Mouse (Mus musculus) kidney, postnatal 36 days (tissue): ENCODE measurements around the gene Syn2.

Experiments used
- DNase-seq, 2 experiments: peaks; one replicate each; pipeline ENCODE4 v3.0.0; 2021 to 2022; ENCODE audit warnings: mixed read lengths in 2 of 2

Gene Syn2

GRCm38 (mm10) chr6:115251531-115251985 lies 116.9 kb downstream of the Syn2 start:
- DNase-seq: peak in 1 of 2 experiments; percentile 12

- DNase-seq: no peak
Observed at GRCm38 (mm10) chr6:115252099-115252873, 117.6 kb downstream of the Syn2 start, which contains the start of gene Timp4. Gene Timp4 (minus strand): TSS chr6:115252205.

GRCm38 (mm10) chr6:115255171-115255570 lies 120.5 kb downstream of the Syn2 start:
- DNase-seq: no peak

DNA sequence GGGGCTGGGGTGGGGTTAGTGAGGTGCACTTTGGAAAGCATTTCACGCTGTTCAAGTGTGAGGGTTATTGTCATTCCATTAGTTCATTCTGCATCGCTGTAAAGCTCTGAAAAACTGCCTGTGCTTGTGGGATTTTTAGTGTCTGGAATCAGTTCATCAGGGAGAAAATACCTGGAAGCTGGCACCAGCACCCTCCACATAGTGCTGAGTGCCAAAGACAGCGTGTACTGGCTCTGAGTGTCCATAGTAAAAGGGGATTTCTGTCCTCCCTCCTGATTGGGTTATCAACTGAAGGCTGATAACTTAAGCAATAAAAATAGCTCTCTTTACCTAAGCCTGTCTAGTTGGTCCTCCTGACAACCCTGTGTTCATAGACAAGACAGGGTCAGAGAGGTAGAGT lies 125.8 kb downstream of the Syn2 start:
- DNase-seq: no peak

DNA sequence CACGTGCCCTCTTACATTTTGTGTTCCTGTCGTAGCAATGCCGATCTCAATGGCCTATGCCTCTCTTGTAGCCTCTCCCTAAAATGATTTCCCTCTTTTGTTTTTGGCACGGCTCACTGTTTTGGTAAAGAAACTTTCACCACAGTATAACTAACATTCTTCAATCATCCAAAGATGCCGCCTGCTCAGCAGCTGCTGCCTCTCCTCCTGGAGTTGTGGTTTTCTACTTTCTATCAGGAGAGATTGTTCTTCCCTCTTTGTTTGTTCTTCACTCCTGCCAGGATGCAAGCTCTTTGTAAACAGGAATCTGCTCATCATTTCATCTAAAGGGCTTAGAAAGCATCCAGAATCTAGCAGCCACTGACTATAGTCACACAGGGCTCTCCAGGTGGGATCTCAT lies 132.1 kb downstream of the Syn2 start:
- no peak for DNase-seq

GRCm38 (mm10) chr6:115267916-115268315 lies 133.2 kb downstream of the Syn2 start:
- DNase-seq: peak; percentile 73 to 89

DNA sequence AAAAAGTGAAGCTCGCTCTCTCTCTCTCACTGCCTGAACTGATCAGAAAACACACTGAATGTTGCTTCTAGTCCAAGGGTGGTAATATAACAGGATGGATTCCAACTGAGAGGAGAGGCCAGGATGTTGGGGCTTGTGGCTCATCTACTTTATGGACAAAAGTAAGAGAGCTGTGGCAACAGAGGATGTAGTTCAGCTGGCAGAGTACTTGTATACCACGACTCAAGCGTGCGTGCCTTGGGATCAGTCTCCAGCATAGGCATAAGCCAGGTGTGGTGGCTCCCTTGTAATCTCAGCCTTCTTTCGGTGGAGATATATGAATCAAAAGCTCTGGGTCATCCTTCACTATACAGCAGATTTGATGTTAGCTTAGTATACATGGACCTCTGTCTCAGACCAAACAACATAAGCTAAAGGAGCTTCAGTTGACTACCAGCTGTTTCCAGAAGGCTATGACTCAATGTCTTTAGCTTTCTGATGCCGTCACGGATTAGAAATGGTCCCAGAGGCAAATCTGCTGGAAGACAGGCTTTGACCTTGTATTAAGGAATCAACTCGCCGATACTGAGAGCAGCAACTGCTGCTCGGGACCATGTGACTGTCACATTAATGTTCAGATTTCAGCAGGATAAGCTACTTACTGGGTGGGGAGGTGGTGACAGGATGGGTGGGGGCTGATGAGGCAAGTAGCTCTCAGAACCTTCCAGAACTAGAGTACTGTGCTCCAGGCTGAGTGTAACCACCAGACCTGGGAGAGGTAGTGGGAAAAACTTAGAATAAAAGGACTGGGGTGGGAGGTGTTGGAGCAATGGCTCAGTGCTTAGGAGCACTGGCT lies 134.1 kb downstream of the Syn2 start:
- DNase-seq: no peak

DNA sequence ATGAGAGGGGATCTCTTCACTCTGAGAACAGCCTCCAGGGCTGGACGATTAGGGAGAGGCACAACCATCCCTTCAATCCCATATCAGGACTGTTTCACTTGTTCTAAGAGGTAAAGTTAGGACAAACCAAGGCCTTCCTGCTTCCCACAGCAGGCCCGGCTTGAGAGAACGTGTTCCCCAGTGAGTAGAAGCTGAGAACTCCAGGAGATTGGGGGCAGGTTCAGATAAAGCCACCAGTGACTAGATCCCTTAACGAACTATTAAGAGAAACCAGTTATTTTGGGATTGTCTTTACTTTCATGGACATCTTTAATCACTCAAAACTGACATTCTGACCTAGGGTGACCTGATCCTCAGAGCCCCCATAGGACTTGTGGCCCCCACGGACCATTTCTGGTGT lies 134.9 kb downstream of the Syn2 start:
- no peak for DNase-seq

DNA sequence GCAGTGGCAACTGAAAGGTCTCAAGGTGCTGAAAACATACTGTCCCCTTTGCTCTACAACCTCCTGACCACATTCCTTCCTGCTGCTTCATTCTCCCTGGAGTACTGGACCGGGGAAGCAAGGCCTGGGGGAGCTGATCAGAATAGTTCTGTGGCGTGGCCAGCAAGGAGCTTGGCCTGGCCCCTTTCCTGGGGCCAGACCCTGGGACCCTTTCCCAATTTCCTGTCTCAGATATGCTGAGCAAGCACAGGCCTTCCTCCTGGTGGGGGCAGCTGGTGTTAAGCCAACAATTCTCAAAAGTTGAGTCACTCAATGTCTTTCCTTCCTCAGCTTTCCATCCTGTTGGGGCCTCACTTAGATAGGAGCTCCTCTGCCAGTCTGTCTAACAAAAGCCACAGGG lies 135.4 kb downstream of the Syn2 start:
- DNase-seq: no peak

GRCm38 (mm10) chr6:115271326-115271725 lies 136.6 kb downstream of the Syn2 start:
- DNase-seq: no peak

GRCm38 (mm10) chr6:115271866-115272271 lies 137.2 kb downstream of the Syn2 start:
- DNase-seq: peak; percentile 54 to 73

GRCm38 (mm10) chr6:115273346-115273745 lies 138.6 kb downstream of the Syn2 start:
- DNase-seq: no peak

- DNase-seq: no peak
Observed at GRCm38 (mm10) chr6:115274705-115275104, 140.0 kb downstream of the Syn2 start.

DNA sequence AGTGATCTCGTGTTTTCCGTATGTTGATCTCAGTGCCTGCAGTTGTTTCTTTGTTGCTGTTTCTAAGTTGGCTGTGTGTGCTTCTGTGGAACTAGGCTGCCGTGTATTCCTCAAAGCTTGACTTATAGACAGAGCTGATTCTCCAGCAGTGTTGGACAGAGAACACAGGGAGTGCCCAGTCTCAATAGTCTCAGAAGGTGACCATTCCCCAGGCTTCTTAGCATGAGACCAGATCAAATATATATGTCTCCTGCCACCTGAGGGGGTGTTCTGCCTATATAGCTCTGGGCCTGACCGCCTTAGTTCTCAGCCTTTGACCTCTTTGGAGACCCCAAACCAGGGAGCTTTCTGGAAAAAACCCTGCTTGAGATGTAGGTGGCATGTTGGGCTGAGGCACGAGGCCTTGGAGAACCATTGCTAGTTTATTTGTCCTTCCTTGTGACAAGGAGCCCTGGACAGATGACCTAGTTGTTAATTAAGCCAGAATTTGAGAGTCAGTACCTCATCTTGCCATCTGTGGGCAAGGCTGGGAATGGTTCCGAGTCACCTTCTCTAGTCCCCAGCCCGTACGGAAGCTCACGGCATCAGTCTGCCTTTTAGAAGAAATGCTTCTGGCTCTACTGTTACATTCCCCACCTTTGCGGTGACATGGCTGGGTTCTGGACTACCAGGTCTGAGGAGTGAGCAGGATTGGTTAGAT lies 140.6 kb downstream of the Syn2 start:
- no peak for DNase-seq

- DNase-seq: no peak
Observed at GRCm38 (mm10) chr6:115278086-115278485, 143.4 kb downstream of the Syn2 start.

DNA sequence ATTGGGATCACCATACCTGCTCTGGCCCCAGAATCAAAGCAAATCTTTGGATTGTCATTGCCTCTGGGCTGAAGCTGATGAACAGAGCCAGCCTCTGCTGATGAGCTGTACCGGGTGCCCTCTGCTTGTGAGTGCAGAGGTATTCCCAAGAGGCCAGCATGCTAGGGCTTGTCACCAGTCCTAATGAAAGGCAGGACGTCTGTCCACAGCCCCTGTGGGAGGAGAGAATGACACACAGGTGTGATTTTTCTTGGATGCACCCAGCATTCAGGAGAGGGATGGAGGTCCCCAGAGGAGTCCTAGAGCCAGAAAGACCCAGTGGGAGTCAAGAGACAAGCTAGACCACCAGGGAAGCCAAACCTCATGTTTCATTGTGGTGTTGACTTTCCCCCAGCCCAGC lies 144.9 kb downstream of the Syn2 start:
- no peak for DNase-seq

- no peak for DNase-seq
Observed at GRCm38 (mm10) chr6:115284153-115284552, 149.5 kb downstream of the Syn2 start.

GRCm38 (mm10) chr6:115286441-115286840 lies 151.7 kb downstream of the Syn2 start:
- DNase-seq: no peak

DNA sequence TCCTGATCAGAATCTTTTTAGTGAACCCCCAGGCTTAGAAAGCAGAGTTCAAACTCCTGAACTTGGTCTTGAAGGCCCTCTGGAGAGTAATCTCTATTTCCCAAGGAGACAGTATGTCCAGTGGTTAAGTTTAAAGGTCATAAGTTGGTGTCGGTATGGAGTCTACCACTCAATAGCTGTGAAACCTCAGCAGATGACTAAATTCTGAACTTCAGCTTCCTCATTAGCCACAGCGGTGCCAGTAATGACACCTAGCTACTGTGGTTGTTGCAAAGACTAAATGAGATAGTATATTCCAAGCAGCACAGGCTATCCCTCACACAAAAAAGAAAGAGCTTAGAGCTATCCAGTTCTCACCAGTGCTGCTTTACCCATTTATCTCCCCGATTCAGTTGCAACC lies 153.5 kb downstream of the Syn2 start:
- no peak for DNase-seq

DNA sequence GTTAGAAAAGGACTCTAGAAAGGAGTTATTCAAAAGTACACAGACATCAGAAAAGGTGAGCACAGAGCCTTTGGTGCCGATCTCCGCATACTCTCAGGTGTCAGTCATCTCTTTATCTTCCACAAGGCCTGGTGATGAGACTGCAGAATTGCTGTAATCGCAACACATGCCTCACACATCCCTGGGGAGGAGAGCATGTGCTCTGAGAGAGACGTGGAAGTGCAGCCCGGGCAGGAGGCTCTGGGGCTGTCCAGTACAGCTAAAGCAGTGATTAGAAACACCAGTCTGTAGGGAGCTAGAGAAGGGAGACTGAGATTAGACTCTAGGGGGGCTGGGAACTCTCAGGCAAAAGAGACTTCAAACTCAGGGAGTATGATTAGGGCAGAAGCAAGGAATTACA lies 155.9 kb downstream of the Syn2 start:
- no peak for DNase-seq

- no peak for DNase-seq
Observed at GRCm38 (mm10) chr6:115291068-115291467, 156.4 kb downstream of the Syn2 start.

DNA sequence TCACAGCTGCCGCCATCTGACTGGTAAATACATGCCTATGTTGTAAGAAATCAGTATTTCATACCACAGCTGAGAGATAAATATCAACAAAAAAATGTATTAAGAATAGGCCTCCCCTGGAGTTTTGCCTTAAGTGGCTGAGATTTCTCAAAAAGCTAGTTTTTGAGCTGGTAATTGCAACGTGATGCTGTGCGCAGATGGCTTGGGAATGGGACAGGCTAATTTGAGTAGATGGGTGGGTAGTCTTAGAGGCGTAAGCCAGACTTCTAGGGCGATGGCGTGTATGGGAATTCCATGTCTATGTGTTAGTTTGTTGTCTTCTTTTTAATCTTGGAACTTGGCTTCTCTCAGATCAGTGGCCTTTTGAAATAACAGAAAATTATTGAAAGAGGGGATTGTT lies 157.1 kb downstream of the Syn2 start:
- DNase-seq: no peak

- DNase-seq: no peak
Observed at GRCm38 (mm10) chr6:115292621-115293020, 157.9 kb downstream of the Syn2 start.
